Mouse (Mus musculus) layer of hippocampus, postnatal 10 days (tissue): ENCODE data around the gene C130050O18Rik. TPM values are rescaled to one million over a fixed set of nuclear protein-coding genes. Genes with fewer than 3 reads are reported as not detected.
"Not testable (repeated sequence)": the region's sequence is repeated elsewhere in the genome, so short reads cannot be mapped to it uniquely, and the experiment has no call there.

Experiments
- DNase-seq, 2 experiments: peaks; one replicate each; pipeline ENCODE4 v3.0.0; 2021; ENCODE audit warnings: low spot score in 2 of 2
- total RNA-seq, 2 experiments: library from RNA; stranded (reverse); gene quantifications; 2 replicates each; pipeline ENCODE4 v1.2.3; 2021

The C130050O18Rik gene
- total RNA-seq, 2 experiments from 2014 or later = 0.22 to 0.32 TPM

GRCm38 (mm10) chr5:139379771-139380384, 25.2 kb upstream of the C130050O18Rik start:
- no peak for DNase-seq

GRCm38 (mm10) chr5:139380385-139381248, 24.5 kb upstream of the C130050O18Rik start:
- DNase-seq = peak; percentile 81 to 89

GRCm38 (mm10) chr5:139381586-139382513, 23.2 kb upstream of the C130050O18Rik start:
- DNase-seq = no peak

- DNase-seq = no peak
Measured at GRCm38 (mm10) chr5:139382760-139383159, 22.3 kb upstream of the C130050O18Rik start.

GRCm38 (mm10) chr5:139383234-139383633, 21.8 kb upstream of the C130050O18Rik start:
- no peak for DNase-seq

GRCm38 (mm10) chr5:139384531-139384930, 20.5 kb upstream of the C130050O18Rik start:
- no peak for DNase-seq

- DNase-seq = no peak
Measured at GRCm38 (mm10) chr5:139386047-139386446, 19.0 kb upstream of the C130050O18Rik start.

GRCm38 (mm10) chr5:139387329-139388194, 17.5 kb upstream of the C130050O18Rik start:
- DNase-seq = peak; percentile 57 to 61

- DNase-seq = no peak
Measured at GRCm38 (mm10) chr5:139388195-139388570, 16.9 kb upstream of the C130050O18Rik start.

GRCm38 (mm10) chr5:139388694-139389675, 16.1 kb upstream of the C130050O18Rik start:
- DNase-seq = peak; percentile 73 to 77

- DNase-seq = peak; percentile 45 to 62
Measured at GRCm38 (mm10) chr5:139389676-139390061, 15.4 kb upstream of the C130050O18Rik start.

- not testable (repeated sequence) for DNase-seq
Measured at GRCm38 (mm10) chr5:139390324-139391119, 14.6 kb upstream of the C130050O18Rik start.

- DNase-seq = no peak
Measured at GRCm38 (mm10) chr5:139391309-139391990, 13.6 kb upstream of the C130050O18Rik start.

GRCm38 (mm10) chr5:139392219-139393196, 12.6 kb upstream of the C130050O18Rik start:
- DNase-seq = no peak

GRCm38 (mm10) chr5:139393197-139393588, 11.9 kb upstream of the C130050O18Rik start:
- no peak for DNase-seq

- DNase-seq = no peak
Measured at GRCm38 (mm10) chr5:139394399-139394798, 10.7 kb upstream of the C130050O18Rik start.

GRCm38 (mm10) chr5:139395528-139395927, 9.6 kb upstream of the C130050O18Rik start:
- no peak for DNase-seq
